Mouse (Mus musculus) forebrain, embryonic 11.5 days (tissue): ENCODE results near the gene Dvl1. TPM values are rescaled to one million over a fixed set of nuclear protein-coding genes. Genes with fewer than 3 reads are reported as not detected.

Source experiments
- ATAC-seq: fragments of 200-750 bp; cut with Nextera tagmentation; replicated peaks from 2 replicates; pipeline ENCODE4 v1.8.0; 2017; ENCODE audit warnings: moderate TSS enrichment; ENCODE audit not compliant: low FRiP score
- DNase-seq: peaks from one replicate; pipeline ENCODE4 v3.0.0-alpha.2; 2017; ENCODE audit warnings: low spot score
- H3K27ac ChIP-seq: fragments of 300-500 bp; sonication (generic); 2 replicates; pipeline ENCODE4 v1.5.1; 2014; ENCODE audit warnings: low read depth, low read length
- H3K27me3 ChIP-seq: fragments of 300-500 bp; sonication (generic); 2 replicates; pipeline ENCODE4 v1.6.1; 2014; ENCODE audit warnings: mild to moderate bottlenecking, low read length, mixed read lengths; ENCODE audit not compliant: control insufficient read depth, insufficient read depth
- H3K36me3 ChIP-seq: fragments of 300-500 bp; sonication (generic); 2 replicates; pipeline ENCODE4 v1.6.1; 2014; ENCODE audit warnings: mild to moderate bottlenecking, low read length, moderate library complexity, mixed read lengths; ENCODE audit not compliant: control insufficient read depth, insufficient read depth
- H3K4me1 ChIP-seq: fragments of 300-500 bp; sonication (generic); replicated peaks from 2 replicates; pipeline ENCODE4 v1.6.1; 2014; ENCODE audit warnings: low read length, mixed read lengths; ENCODE audit not compliant: control insufficient read depth, insufficient read depth
- H3K4me2 ChIP-seq: fragments of 300-500 bp; sonication (generic); 2 replicates; pipeline ENCODE4 v1.6.1; 2014; ENCODE audit warnings: low read depth, mild to moderate bottlenecking, low read length, moderate library complexity, mixed read lengths; ENCODE audit not compliant: severe bottlenecking
- H3K4me3 ChIP-seq: fragments of 300-500 bp; sonication (generic); 2 replicates; pipeline ENCODE4 v1.5.1; 2014; ENCODE audit warnings: low read depth, low read length
- H3K9ac ChIP-seq: fragments of 300-500 bp; sonication (generic); 2 replicates; pipeline ENCODE4 v1.6.1; 2014; ENCODE audit warnings: low read length
- H3K9me3 ChIP-seq: fragments of 300-500 bp; sonication (generic); 2 replicates; pipeline ENCODE4 v1.6.1; 2016; ENCODE audit warnings: low read length, mixed read lengths; ENCODE audit not compliant: control insufficient read depth
- WGBS: fragments of 180-500 bp; shearing (Covaris S2); extraction: QIAGEN DNeasy Blood & Tissue Kit; methylation state at CpG from one replicate; pipeline ENCODE4 v1.1.7; 2014; 5-methylcytosine and 5-hydroxymethylcytosine counted together
- polyA plus RNA-seq: library from polyadenylated mRNA; unstranded; fragments of >200 nt; fragmentation: Nextera tagmentation; extraction: Ambion mirVana; gene quantifications from 2 replicates; pipeline ENCODE4 v1.2.1, GENCODE M21; 2014

Dvl1 gene
- polyA plus RNA-seq, 1 experiment from 2014 or later = 17.9 TPM

- peak; percentile 15 for ATAC-seq
- Histone ChIP-seq H3K4me2 (no peak overlapping the region), H3K4me3 (no peak overlapping the region), H3K36me3 (no peaks in the 10 kb centered on the region; the same call in 1 of the 2 replicates), H3K4me1 (peaks cover 12% of the 10 kb centered on the region), H3K9ac (no peak overlapping the region), H3K27me3 (no peaks in the 10 kb centered on the region), H3K27ac (no peak overlapping the region), H3K9me3 (no peaks in the 10 kb centered on the region)
- DNase-seq = peak; percentile 79
- 40% methylated on average over 2 of the region's 2 CpGs for WGBS
Observed at GRCm38 (mm10) chr4:155833836-155834235, 13.4 kb upstream of the Dvl1 start.

GRCm38 (mm10) chr4:155837404-155838010 is 9.7 kb upstream of the Dvl1 start:
- H3K27me3 ChIP-seq = peaks cover 5% of the 10 kb centered on the region; the same call in 1 of the 2 replicates
- 88% methylated on average over 11 of the region's 11 CpGs for WGBS
- no peaks in the 10 kb centered on the region; the same call in 1 of the 2 replicates for H3K36me3 ChIP-seq
- H3K4me3 ChIP-seq = no peak overlapping the region
- H3K27ac ChIP-seq = no peak overlapping the region
- H3K9ac ChIP-seq = no peak overlapping the region
- H3K9me3 ChIP-seq = no peaks in the 10 kb centered on the region
- H3K4me2 ChIP-seq = no peak overlapping the region
- peaks cover 23% of the 10 kb centered on the region for H3K4me1 ChIP-seq
- DNase-seq (no peak), ATAC-seq (no peak)

- no peak overlapping the region for H3K4me3 ChIP-seq
- WGBS = 67% methylated on average over 8 of the region's 8 CpGs
- H3K27ac ChIP-seq = no peak overlapping the region
Observed at GRCm38 (mm10) chr4:155838187-155839153, 8.7 kb upstream of the Dvl1 start.

GRCm38 (mm10) chr4:155839483-155839910 is 7.7 kb upstream of the Dvl1 start, which contains the start of gene Mxra8:
Mxra8 (plus strand) TSS chr4:155839680.
- Histone ChIP-seq H3K9ac (peak within 1 kb of the TSS; percentile 60), H3K9me3 (no peaks in the 10 kb centered on the region), H3K4me2 (peak within 1 kb of the TSS; percentile 51), H3K27me3 (peaks cover 5% of the 10 kb centered on the region; the same call in 1 of the 2 replicates), H3K4me3 (peak within 1 kb of the TSS; percentile 31), H3K27ac (0 out of 2 replicates have a peak within 1 kb of the TSS, but pooled peaks have one; percentile 12), H3K36me3 (no peaks in the 10 kb centered on the region), H3K4me1 (peaks cover 19% of the 10 kb centered on the region; the same call in 1 of the 2 replicates)
- under 1% methylated on average over 16 of the region's 16 CpGs for WGBS
- peak; percentile 86 for ATAC-seq
- DNase-seq = peak; percentile 88

More at GRCm38 (mm10) chr4:155838187-155839153, 8.7 kb upstream of the Dvl1 start:
- H3K4me2 ChIP-seq = no peak overlapping the region
- H3K9me3 ChIP-seq = no peaks in the 10 kb centered on the region
- peaks cover 23% of the 10 kb centered on the region for H3K4me1 ChIP-seq
- H3K27me3 ChIP-seq = peaks cover 5% of the 10 kb centered on the region; the same call in 1 of the 2 replicates
- no peak for DNase-seq
- no peak overlapping the region for H3K9ac ChIP-seq
- no peak for ATAC-seq
- H3K36me3 ChIP-seq = no peaks in the 10 kb centered on the region

GRCm38 (mm10) chr4:155840076-155841002 is 6.9 kb upstream of the Dvl1 start:
- DNase-seq (peak; percentile 51), ATAC-seq (peak; percentile 19)
- no peak overlapping the region for H3K27ac ChIP-seq
- 6% methylated on average over 8 of the region's 8 CpGs for WGBS
- H3K4me3 ChIP-seq = peak overlapping the region; percentile 31
- H3K4me1 ChIP-seq = peaks cover 19% of the 10 kb centered on the region; the same call in 1 of the 2 replicates
- peak overlapping the region; percentile 51 for H3K4me2 ChIP-seq
- H3K9ac ChIP-seq = peak overlapping the region; percentile 60
- H3K9me3 ChIP-seq = no peaks in the 10 kb centered on the region
- H3K36me3 ChIP-seq = no peaks in the 10 kb centered on the region
- H3K27me3 ChIP-seq = peaks cover 5% of the 10 kb centered on the region; the same call in 1 of the 2 replicates

- H3K27ac ChIP-seq = no peak overlapping the region
- peak overlapping the region; percentile 60 for H3K9ac ChIP-seq
Observed at GRCm38 (mm10) chr4:155841003-155841454, 6.2 kb upstream of the Dvl1 start.

GRCm38 (mm10) chr4:155841651-155842270 is 5.4 kb upstream of the Dvl1 start:
- Histone ChIP-seq H3K27me3 (peaks cover 5% of the 10 kb centered on the region; the same call in 1 of the 2 replicates), H3K27ac (no peak overlapping the region), H3K9ac (no peak overlapping the region), H3K4me3 (peak overlapping the region; percentile 31; the same call in 1 of the 2 replicates), H3K9me3 (no peaks in the 10 kb centered on the region), H3K4me2 (peak overlapping the region; percentile 51; the same call in 1 of the 2 replicates), H3K4me1 (peaks cover 20% of the 10 kb centered on the region; the same call in 1 of the 2 replicates), H3K36me3 (no peaks in the 10 kb centered on the region)
- DNase-seq (peak; percentile 57), ATAC-seq (no peak)
- WGBS = 29% methylated on average over 38 of the region's 38 CpGs

More at GRCm38 (mm10) chr4:155841003-155841454, 6.2 kb upstream of the Dvl1 start:
- H3K9me3 ChIP-seq = no peaks in the 10 kb centered on the region
- DNase-seq (peak; percentile 74), ATAC-seq (peak; percentile 61)
- peak overlapping the region; percentile 51 for H3K4me2 ChIP-seq
- peak overlapping the region; percentile 31 for H3K4me3 ChIP-seq
- WGBS = under 1% methylated on average over 32 of the region's 32 CpGs
- H3K27me3 ChIP-seq = peaks cover 5% of the 10 kb centered on the region; the same call in 1 of the 2 replicates
- H3K4me1 ChIP-seq = peaks cover 19% of the 10 kb centered on the region; the same call in 1 of the 2 replicates
- H3K36me3 ChIP-seq = no peaks in the 10 kb centered on the region
